14 mouse cellular contexts compared by ENCODE assay signal in the genomic region with DNA sequence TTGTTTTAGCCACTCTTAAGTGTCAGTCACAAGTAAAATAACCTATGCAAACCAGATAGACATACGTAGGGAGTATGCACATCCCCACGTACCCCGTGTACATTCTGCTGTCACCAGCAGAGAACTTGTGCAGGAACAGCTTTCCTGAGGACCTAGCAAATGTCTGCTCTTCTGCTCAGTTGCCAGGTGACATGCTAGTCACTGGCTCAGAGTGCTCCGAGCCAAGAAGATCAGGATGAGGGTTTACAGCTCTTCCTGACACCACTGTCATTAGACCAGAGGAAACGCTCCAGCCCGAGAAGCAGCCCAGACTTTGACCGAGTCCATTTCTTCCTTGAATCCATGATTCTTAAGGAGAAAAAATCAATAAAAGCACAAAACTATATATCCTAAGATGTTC.
"Had no signal": no experiment of that assay in that cellular context is flagged by ENCODE, and none has a peak within 500 bp of the region (broad histone marks: within the 10 kb centered on the region; RNA-seq: fewer than 3 reads in every experiment).

No protein-coding gene starts in this region.

- ATAC-seq: midbrain, embryonic 13.5 days; midbrain, embryonic 16.5 days had no signal

- DNase-seq: kidney, adult 8-10 months; kidney, postnatal 10 days; kidney, postnatal 4 days; left cerebral cortex, postnatal 4 days; liver, embryonic 13.5 days; lung, embryonic 14.5 days; lung, postnatal 10 days; lung, postnatal 36 days; right cerebral cortex, postnatal 4 days; thymus, adult 2 months; thymus, postnatal 14 days; thymus, postnatal 4 days had no signal
